Mouse (Mus musculus): ENCODE measurements around the gene Ccl6.

Ccl6 gene

DNA sequence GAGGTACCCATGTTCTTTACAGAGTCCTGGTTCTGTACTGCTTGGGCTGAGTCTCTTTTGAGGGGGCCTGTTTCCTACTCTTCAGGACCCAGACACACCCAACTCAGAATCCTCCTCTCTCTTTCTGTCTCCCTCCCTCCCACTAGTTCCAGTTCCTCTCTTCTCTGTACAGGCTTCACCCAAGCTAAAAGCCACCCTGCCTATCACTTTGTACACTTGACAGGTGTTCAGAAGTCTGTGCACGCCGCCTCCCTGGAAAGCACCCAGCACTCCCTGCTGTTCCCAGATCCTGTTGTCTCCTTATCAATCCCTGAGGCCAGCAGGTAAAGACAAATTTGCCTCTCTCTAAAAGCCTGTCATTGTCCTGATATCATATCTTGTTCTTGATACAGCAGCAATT, 18.0 kb upstream of the Ccl6 start:
- H3K36me3 ChIP-seq (ENCODE audit: control insufficient read depth, insufficient read depth, low read length, poor library complexity, severe bottlenecking): no peaks in the 10 kb centered on the region
- DNase-seq (ENCODE audit: low read depth, low spot score): peak; percentile 35
- H3K27me3 ChIP-seq (ENCODE audit: control insufficient read depth, insufficient read depth, low read length, poor library complexity, severe bottlenecking): no peaks in the 10 kb centered on the region

- Histone ChIP-seq H3K36me3 (ENCODE audit: control insufficient read depth, insufficient read depth, low read length, poor library complexity, severe bottlenecking) (no peaks in the 10 kb centered on the region), H3K27me3 (ENCODE audit: control insufficient read depth, insufficient read depth, low read length, poor library complexity, severe bottlenecking) (no peaks in the 10 kb centered on the region)
- no peak for DNase-seq (ENCODE audit: low read depth, low spot score)
Measured at GRCm38 (mm10) chr11:83606396-83606795, 13.5 kb upstream of the Ccl6 start.

DNA sequence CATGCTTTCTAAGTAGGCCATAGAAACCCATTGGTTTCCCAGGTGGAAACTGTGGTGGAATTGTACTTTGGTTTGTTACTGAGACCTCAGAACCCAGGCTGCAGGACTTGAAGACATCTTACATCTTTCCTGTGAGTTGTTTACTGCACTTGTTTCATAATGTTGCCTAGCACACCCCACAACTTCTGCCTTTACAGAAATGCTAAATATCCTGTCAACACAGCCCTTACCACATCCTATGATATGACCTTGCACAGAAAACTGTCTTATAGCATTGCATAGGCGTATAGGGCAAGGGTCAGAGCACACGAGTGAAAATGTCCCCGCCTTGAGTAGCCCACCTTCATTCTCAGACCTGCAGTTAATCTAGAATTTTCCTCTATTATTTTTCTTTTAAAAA, 12.6 kb upstream of the Ccl6 start:
- no peak for DNase-seq (ENCODE audit: low read depth, low spot score)
- no peaks in the 10 kb centered on the region for H3K36me3 ChIP-seq (ENCODE audit: control insufficient read depth, insufficient read depth, low read length, poor library complexity, severe bottlenecking)

DNA sequence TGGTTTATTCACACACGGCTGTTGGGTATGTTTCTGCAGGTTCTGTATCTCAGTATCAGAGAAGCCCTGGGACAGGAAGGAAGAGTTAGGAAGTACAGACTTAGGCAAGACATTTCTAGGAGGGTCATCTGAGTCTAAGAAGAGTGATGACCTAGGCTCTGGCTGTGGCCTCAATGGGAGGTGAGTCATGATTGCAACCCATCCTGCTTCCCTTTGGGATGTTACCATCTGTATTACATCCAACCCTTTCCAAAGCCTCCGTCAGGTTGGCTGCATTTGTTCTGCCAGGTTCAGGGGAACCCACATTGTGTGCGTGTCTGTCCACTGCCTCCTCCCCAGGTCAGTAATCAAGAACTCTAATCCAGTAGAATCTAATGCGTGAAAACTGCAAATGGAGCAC, 11.8 kb upstream of the Ccl6 start:
- Histone ChIP-seq H3K27me3 (ENCODE audit: control insufficient read depth, insufficient read depth, low read length, poor library complexity, severe bottlenecking) (no peaks in the 10 kb centered on the region), H3K36me3 (ENCODE audit: control insufficient read depth, insufficient read depth, low read length, poor library complexity, severe bottlenecking) (no peaks in the 10 kb centered on the region)
- no peak for DNase-seq (ENCODE audit: low read depth, low spot score)

More for the DNA sequence above, 12.6 kb upstream of the Ccl6 start:
- no peaks in the 10 kb centered on the region for H3K27me3 ChIP-seq (ENCODE audit: control insufficient read depth, insufficient read depth, low read length, poor library complexity, severe bottlenecking)

DNA sequence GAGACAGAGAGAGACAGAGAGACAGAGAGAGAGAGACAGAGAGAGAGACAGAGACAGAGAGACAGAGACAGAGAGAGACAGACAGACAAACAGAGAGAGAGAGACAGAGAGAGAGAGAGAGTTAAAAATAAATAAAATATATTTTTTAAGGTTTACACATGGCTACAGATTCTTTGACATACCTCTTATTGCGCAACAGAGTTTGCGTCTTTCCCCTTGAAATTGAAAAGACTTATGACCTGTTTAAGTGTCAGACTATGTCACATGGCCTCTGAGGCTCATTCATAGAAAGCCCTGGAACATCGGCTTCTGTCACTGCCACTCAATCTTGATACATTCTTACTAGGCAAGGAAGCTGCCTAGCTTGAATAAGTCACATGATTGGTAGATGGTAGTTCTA, 10.5 kb upstream of the Ccl6 start:
- Histone ChIP-seq H3K27me3 (ENCODE audit: control insufficient read depth, insufficient read depth, low read length, poor library complexity, severe bottlenecking) (no peaks in the 10 kb centered on the region), H3K36me3 (ENCODE audit: control insufficient read depth, insufficient read depth, low read length, poor library complexity, severe bottlenecking) (no peaks in the 10 kb centered on the region)
- DNase-seq (ENCODE audit: low read depth, low spot score): no peak

- H3K27me3 ChIP-seq (ENCODE audit: control insufficient read depth, insufficient read depth, low read length, poor library complexity, severe bottlenecking): no peaks in the 10 kb centered on the region
- DNase-seq (ENCODE audit: low read depth, low spot score): no peak
- no peaks in the 10 kb centered on the region for H3K36me3 ChIP-seq (ENCODE audit: control insufficient read depth, insufficient read depth, low read length, poor library complexity, severe bottlenecking)
Measured at GRCm38 (mm10) chr11:83600576-83600975, 7.7 kb upstream of the Ccl6 start.

DNA sequence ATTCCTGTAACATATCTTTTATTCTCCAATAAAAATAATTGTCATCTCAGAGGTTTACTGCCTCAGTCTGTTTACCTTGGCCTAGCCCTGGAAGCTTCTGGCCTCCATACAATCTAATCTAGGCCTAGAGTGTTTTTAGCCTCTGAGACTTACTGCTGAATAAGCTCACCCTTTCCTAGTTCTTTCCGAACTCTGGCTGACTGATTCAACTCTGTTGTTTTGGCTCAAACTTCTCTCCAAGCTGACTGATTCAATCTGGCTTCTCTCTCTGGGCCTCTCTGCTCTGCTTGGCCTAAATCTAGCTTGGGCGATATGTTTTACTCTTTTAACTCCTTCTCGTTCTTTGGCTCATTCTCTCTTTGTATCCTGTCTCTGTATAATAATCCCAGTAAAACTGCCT, 6.1 kb upstream of the Ccl6 start:
- no peaks in the 10 kb centered on the region for H3K36me3 ChIP-seq (ENCODE audit: control insufficient read depth, insufficient read depth, low read length, poor library complexity, severe bottlenecking)
- no peak for DNase-seq (ENCODE audit: low read depth, low spot score)
- no peaks in the 10 kb centered on the region for H3K27me3 ChIP-seq (ENCODE audit: control insufficient read depth, insufficient read depth, low read length, poor library complexity, severe bottlenecking)

- H3K36me3 ChIP-seq (ENCODE audit: control insufficient read depth, insufficient read depth, low read length, poor library complexity, severe bottlenecking): no peaks in the 10 kb centered on the region
- H3K27me3 ChIP-seq (ENCODE audit: control insufficient read depth, insufficient read depth, low read length, poor library complexity, severe bottlenecking): no peaks in the 10 kb centered on the region
- DNase-seq (ENCODE audit: low read depth, low spot score): no peak
Measured at GRCm38 (mm10) chr11:83598207-83598837, 5.4 kb upstream of the Ccl6 start.

DNA sequence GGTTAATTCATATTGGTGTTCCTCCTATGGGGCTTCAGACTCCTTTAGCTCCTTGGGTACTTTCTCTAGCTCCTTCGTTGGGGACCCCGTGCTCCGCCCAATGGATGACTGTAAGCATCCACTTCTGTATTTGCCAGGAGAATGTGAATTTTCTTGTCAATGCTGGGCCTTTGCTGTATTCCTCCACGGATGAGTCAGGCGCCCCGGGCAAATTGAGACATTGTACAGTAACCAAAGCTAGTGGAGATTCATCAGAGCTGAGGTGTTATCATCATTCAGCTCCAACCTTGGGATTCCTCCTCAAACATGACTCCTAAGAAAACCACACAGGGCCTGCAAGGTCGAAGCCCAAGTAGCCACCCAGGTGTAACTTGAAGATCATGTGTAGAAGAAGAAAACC, 4.9 kb upstream of the Ccl6 start:
- Histone ChIP-seq H3K36me3 (ENCODE audit: control insufficient read depth, insufficient read depth, low read length, poor library complexity, severe bottlenecking) (no peaks in the 10 kb centered on the region), H3K27me3 (ENCODE audit: control insufficient read depth, insufficient read depth, low read length, poor library complexity, severe bottlenecking) (no peaks in the 10 kb centered on the region)
- DNase-seq (ENCODE audit: low read depth, low spot score): no peak

GRCm38 (mm10) chr11:83595669-83596455, 3.0 kb upstream of the Ccl6 start:
- peak; percentile 75 for DNase-seq (ENCODE audit: low read depth, low spot score)
- Histone ChIP-seq H3K27me3 (ENCODE audit: control insufficient read depth, insufficient read depth, low read length, poor library complexity, severe bottlenecking) (no peaks in the 10 kb centered on the region), H3K36me3 (ENCODE audit: control insufficient read depth, insufficient read depth, low read length, poor library complexity, severe bottlenecking) (no peaks in the 10 kb centered on the region)

DNA sequence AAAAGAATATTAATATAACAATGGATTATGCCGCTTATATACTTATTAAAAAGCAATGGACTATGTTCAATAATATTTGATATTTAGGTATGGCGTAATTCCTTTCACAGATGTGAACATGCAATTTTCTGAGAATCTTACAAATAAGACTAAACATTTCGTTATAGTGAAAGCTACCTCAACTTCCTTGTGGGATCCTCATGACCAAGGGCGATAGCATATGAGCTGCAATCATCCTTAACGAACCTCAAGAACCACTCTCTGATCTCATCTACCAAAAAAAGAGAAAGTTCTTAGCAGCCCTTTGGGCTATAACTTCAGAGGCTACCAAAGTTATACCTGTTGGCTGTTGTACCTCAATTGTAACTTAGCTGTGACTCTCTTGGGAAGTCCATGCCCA, 566 bp upstream of the Ccl6 start:
- Histone ChIP-seq H3K36me3 (ENCODE audit: control insufficient read depth, insufficient read depth, low read length, poor library complexity, severe bottlenecking) (no peaks in the 10 kb centered on the region), H3K27me3 (ENCODE audit: control insufficient read depth, insufficient read depth, low read length, poor library complexity, severe bottlenecking) (no peaks in the 10 kb centered on the region)
- DNase-seq (ENCODE audit: low read depth, low spot score): no peak

DNA sequence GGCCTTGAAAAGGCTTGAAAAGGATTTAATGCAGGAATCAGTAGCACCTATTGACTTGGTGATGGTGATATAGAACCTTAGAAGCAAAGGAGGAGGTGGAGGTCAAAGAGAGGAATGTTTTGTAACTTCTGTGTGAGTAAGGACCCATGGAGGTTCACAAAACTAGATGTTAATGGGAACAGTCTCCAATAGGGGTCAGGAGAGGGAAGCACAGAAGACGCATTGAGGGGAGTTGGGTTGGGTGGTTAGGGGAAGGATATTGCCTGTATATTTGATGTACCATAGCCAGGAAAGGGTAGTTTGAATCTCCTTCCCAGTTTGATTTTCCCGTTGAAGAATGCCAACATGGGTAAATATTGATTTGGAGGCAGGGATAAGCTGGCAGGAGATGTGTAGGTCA, 8.7 kb downstream of the Ccl6 start:
- no peaks in the 10 kb centered on the region for H3K27me3 ChIP-seq (ENCODE audit: control insufficient read depth, insufficient read depth, low read length, poor library complexity, severe bottlenecking)
- DNase-seq (ENCODE audit: low read depth, low spot score): no peak
- no peaks in the 10 kb centered on the region for H3K36me3 ChIP-seq (ENCODE audit: control insufficient read depth, insufficient read depth, low read length, poor library complexity, severe bottlenecking)

GRCm38 (mm10) chr11:83583450-83583754, 9.5 kb downstream of the Ccl6 start:
- DNase-seq (ENCODE audit: low read depth, low spot score): no peak
- H3K36me3 ChIP-seq (ENCODE audit: control insufficient read depth, insufficient read depth, low read length, poor library complexity, severe bottlenecking): no peaks in the 10 kb centered on the region

DNA sequence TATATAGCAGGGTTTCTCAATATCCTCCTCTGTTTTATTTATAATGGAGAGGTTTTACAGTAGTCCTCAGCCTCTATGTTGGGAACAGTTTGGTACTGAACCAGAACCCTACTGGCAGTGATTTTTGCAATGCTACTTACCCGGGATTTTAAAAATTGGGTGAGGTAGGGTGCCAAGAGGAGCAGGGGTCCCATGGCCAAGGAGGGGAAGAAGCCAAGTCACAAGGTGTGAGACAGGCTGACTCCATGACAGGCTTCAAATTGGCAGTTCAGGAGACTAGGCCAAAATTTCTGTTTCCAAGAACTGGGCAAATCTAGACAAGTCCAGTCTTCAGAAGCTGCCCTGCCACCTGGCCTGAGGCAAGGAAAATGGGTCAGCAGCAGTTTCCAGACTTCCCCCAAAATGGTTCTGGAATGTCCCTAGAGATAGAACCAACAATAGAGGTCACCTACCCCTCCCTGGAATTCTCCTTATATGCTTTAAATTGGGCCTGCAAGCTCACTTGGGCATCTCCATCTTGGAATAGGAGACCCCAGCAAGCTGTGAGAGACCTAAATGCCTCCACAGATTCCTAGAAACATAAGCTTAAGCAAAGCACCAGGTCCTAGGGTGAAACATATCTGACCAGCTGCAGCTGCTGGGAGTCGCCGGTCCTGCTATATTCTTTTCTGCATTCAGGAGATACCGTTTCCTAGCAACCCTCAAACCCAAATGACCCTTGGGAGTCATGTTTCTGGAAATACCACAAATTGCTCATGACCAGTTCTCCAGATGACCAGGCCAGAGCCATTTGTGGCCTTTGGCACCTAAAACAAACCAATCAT, 10.0 kb downstream of the Ccl6 start:
- Histone ChIP-seq H3K27me3 (ENCODE audit: control insufficient read depth, insufficient read depth, low read length, poor library complexity, severe bottlenecking) (no peaks in the 10 kb centered on the region), H3K36me3 (ENCODE audit: control insufficient read depth, insufficient read depth, low read length, poor library complexity, severe bottlenecking) (no peaks in the 10 kb centered on the region)
- DNase-seq (ENCODE audit: low read depth, low spot score): no peak

More at GRCm38 (mm10) chr11:83583450-83583754, 9.5 kb downstream of the Ccl6 start:
- no peaks in the 10 kb centered on the region for H3K27me3 ChIP-seq (ENCODE audit: control insufficient read depth, insufficient read depth, low read length, poor library complexity, severe bottlenecking)
